Mouse (Mus musculus) cerebellum, postnatal 36 days (tissue): Measurements from ENCODE around the gene Col28a1.
A peak's percentile ranks its signal among the peaks of the same experiment; 100 is the strongest.

Experiments used
- DNase-seq, 2 experiments: peaks; one replicate each; pipeline ENCODE4 v3.0.0; 2021 to 2022; ENCODE audit warnings: mixed read lengths in 2 of 2

Gene Col28a1

GRCm38 (mm10) chr6:8118577-8118976, 73.8 kb downstream of the Col28a1 start:
- DNase-seq = no peak

- DNase-seq = no peak
These were observed 86.3 kb downstream of the Col28a1 start for GRCm38 (mm10) chr6:8105870-8106706.

- no peak for DNase-seq
These were observed 91.2 kb downstream of the Col28a1 start for GRCm38 (mm10) chr6:8101224-8101623.

GRCm38 (mm10) chr6:8095856-8096255, 96.6 kb downstream of the Col28a1 start:
- DNase-seq = peak; percentile 78

GRCm38 (mm10) chr6:8094160-8094953, 98.1 kb downstream of the Col28a1 start:
- DNase-seq = no peak

GRCm38 (mm10) chr6:8093556-8093955, 98.9 kb downstream of the Col28a1 start:
- DNase-seq = no peak

- DNase-seq = no peak
These were observed 105.6 kb downstream of the Col28a1 start for GRCm38 (mm10) chr6:8086847-8087246.

- DNase-seq = peak in 1 of 2 experiments; percentile 18
These were observed 107.6 kb downstream of the Col28a1 start for GRCm38 (mm10) chr6:8084806-8085205.

GRCm38 (mm10) chr6:8083196-8083595, 109.2 kb downstream of the Col28a1 start:
- DNase-seq = no peak

GRCm38 (mm10) chr6:8077572-8078146, 114.8 kb downstream of the Col28a1 start:
- DNase-seq = no peak

- no peak for DNase-seq
These were observed 117.5 kb downstream of the Col28a1 start for GRCm38 (mm10) chr6:8074914-8075313.

GRCm38 (mm10) chr6:8068979-8069378, 123.4 kb downstream of the Col28a1 start:
- no peak for DNase-seq

- no peak for DNase-seq
These were observed 124.0 kb downstream of the Col28a1 start for GRCm38 (mm10) chr6:8068394-8068793.

- DNase-seq = no peak
These were observed 125.3 kb downstream of the Col28a1 start for GRCm38 (mm10) chr6:8067124-8067523.

- peak; percentile 32 to 47 for DNase-seq
These were observed 126.2 kb downstream of the Col28a1 start for GRCm38 (mm10) chr6:8066208-8066607.

GRCm38 (mm10) chr6:8059199-8059598, 133.2 kb downstream of the Col28a1 start:
- DNase-seq = no peak

GRCm38 (mm10) chr6:8048216-8048615, 144.2 kb downstream of the Col28a1 start:
- no peak for DNase-seq

GRCm38 (mm10) chr6:8046446-8046845, 146.0 kb downstream of the Col28a1 start:
- DNase-seq = no peak

- DNase-seq = no peak
These were observed 146.6 kb downstream of the Col28a1 start for GRCm38 (mm10) chr6:8045825-8046224.

GRCm38 (mm10) chr6:8028711-8029110, 163.7 kb downstream of the Col28a1 start:
- DNase-seq = no peak

- DNase-seq = no peak
These were observed 166.9 kb downstream of the Col28a1 start for GRCm38 (mm10) chr6:8025332-8026129.

- no peak for DNase-seq
These were observed 168.9 kb downstream of the Col28a1 start for GRCm38 (mm10) chr6:8023527-8023926.

- DNase-seq = no peak
These were observed 197.7 kb downstream of the Col28a1 start for GRCm38 (mm10) chr6:7994736-7995135.
